Mouse (Mus musculus): ENCODE measurements at regions not wholly inside any gene's neighbourhood (a gene's known extent, or its start where the extent isn't known, plus 50 kb on each side); places are given as distances from the start of the nearest gene placed in this dataset.

DNA sequence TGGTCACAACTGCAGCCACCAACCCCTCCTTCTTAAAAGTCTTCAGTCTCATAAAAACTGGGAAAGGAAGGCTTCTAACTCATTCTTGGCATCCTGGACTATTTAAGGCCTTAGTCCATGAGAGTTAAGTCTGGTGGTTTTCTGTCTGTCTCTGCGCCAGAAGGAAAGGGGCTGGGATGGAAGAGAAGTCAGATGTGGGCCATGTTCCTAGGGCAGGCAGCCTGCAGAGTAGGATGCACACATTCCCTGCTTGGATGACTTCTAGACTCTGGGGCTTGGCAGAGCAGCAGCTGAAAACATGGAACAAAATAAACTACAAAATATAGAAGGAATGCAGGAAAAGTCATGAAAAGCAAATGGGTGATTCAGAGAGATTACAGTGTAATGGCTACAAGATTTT lies 140.8 kb upstream of the Slit3 start:
- TF ChIP-seq POLR2A (IDR thresholded peaks at IDR 0.05; ENCODE audit: low read depth, low read length) (no peak), CTCF (IDR thresholded peaks at IDR 0.05; ENCODE audit: borderline replicate concordance, insufficient read depth, low read length) (no peak)

Measured in embryonic fibroblast, embryonic 13.5 days (primary cell).